Mouse (Mus musculus): ENCODE data around the gene Nfix. TPM values are rescaled to one million over a fixed set of nuclear protein-coding genes. Genes with fewer than 3 reads are reported as not detected.

Gene Nfix
- polyA plus RNA-seq, 1 experiment = 35.3 TPM

DNA sequence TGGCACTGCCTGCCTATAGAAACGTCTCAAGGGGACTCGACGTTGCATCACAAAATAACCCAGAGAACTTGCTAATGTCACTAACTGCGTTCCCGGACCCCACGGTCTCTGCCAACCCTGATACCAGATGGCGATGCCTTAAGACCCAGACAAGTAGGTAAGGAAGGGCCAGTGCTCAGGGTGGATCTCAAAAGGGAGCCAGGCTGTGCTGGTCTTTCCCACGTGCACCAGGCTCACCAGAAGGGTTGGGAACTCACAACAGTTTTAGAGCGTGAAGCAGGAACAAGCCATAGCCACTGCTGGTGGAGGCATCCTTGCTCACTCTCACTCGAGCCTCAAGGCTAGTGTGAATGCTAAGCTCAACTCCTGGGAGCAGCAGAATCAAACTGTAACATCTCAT lies 32.9 kb downstream of the Nfix start:
- no peak for DNase-seq (ENCODE audit: low read depth)

- DNase-seq (ENCODE audit: low read depth) = no peak
Observed at GRCm38 (mm10) chr8:84766422-84766821, 33.7 kb downstream of the Nfix start.

DNA sequence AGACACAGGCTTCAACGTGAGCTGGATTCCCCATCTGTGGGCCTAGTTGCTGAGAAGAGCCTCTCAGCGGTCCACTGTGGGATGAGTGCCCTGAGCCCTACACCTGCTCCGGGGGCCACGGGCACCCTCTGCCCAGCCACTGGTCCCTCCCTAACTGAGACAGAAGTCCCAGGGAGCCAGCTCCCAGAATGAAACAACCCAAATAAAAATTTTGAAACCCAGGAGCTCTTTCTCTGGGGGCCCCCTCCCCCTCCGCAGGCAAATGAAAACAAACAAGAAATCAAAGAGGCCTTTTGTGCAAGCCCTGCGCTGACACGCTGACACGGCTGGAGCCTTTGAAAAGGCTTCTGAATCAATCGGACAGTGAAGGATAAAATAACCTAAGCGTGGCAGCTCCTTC lies 34.5 kb downstream of the Nfix start:
- no peak for DNase-seq (ENCODE audit: low read depth)

- DNase-seq (ENCODE audit: low read depth) = no peak
Observed at GRCm38 (mm10) chr8:84764870-84765495, 35.2 kb downstream of the Nfix start.

DNA sequence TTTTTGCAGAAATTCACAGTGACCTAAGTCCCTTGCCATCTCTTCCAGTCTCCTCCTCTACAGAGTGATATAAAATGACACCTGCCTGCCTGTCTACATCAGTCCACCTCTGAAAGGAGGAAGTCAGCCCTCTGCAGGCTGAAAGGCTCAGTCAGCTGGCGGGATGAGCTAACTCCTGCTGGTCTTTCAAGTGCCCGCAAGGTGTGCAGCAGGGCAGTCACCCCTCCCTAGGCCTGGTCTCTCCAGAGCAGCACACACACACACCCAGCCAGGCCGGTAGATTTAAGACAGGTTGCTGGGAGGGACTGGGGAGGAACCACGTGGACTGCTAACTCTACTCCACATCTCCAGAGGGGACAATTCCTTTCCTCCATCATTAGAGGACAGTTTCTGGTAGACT lies 36.0 kb downstream of the Nfix start:
- no peak for DNase-seq (ENCODE audit: low read depth)

DNA sequence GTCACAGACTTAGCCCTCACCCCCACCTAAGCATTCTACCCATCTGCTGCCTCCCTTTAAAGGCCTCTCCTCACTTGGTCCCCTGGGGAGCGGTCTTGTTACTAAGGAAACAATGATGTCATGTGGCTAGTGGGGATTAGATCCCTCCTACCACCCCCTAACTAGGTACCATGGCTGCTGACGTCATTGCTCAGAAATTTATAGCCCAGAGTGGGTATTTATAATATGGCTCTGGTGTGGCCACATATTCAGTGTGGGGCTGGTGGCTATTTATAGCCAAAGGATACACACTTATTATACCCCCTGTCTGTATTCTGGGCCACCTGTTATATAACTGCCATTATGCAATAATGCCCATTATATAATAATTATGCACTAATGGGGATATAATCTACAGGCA lies 39.2 kb downstream of the Nfix start:
- DNase-seq (ENCODE audit: low read depth) = no peak

DNA sequence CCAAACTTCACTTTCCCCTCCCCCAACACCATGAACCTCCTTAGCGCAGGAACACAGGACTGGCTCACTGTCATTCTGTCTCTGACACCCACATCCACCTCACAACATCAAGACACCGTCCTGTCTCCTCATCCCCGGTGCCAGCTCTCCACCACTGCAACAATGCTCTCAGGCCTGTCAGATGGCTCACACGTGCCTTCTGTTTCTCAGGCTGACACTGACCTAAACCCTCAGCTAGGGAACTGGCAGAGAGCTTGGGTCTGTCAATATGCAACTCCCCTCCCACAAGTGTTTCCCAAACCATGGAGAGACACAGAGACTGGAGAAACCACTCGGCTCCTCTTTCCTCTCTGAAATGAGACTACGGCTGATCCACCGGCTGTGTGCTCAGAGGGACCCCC lies 39.7 kb downstream of the Nfix start:
- DNase-seq (ENCODE audit: low read depth) = no peak

DNA sequence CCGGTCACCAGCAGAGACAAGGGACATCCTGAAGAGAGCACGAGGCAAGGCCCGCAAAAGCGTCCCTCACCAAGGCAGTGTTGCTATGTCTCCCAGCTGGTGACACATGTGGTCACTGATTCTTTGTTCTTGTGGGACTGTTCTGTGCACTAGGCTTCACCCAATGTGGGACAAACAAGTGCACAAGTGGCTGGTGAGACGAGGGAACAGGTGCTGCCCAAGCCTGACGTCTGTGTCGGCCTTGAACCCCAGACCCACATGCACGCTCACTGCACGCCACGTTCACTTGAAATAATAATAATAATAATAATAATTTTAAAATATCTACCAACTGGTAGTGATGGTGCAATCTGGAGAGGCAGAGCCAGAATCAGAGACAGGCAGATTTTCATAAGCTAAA lies 40.4 kb downstream of the Nfix start:
- no peak for DNase-seq (ENCODE audit: low read depth)

DNA sequence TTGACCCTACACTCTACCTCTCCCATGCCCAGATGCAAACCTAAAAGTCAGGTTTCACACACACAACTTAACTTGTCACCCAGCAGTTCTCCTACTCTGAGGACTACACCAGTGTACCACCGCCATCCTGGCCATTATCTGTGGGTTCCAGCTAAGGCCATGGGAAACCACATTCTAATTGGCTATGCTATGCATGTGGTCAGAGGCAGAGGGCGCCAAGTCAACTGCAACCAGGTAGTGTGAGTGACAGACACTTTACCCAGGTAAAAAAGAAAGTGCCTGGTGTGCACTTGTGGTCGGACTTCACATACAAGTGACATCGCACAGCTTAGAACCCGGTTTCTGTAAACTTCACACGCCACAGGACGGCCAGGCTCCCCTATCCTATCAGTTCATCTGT lies 41.0 kb downstream of the Nfix start:
- DNase-seq (ENCODE audit: low read depth) = no peak

DNA sequence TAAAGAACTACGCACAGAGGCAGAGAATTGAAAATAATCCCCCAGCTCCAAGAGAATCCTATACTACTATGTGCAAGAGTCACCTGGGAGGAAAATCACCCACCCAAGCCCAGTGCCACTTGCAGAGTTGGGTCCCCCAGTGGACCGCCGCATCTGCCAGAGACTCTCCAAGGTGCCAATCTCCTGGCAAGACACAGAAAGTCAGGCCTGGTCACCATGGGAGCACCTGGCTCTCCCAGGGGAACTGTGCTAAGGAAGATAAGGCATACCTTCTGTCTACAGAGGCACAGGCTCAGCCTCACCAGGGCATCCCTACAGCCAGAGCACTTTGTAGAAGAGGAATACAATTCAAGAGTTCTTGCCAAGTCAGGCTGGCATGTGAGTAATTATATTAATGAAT lies 41.8 kb downstream of the Nfix start:
- DNase-seq (ENCODE audit: low read depth) = no peak

DNA sequence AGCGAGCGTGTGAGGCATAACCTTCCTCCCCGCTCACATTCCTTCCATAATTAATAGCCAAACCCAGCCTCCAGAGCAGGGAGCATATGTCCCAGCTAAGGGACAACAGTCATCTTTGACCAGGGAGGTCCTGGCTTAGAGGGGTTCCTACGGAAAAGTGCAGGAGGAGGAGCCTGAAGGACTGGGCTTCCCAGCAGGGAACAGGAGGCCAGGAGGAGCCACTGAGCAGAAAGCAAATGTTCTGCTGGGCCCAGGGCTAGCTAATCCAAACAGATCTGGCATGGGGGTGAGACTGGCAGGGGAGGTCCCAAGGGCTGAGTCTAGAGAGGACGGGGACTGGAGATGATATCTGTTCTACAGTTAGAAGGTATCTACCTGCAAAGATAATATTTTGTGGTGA lies 42.6 kb downstream of the Nfix start:
- no peak for DNase-seq (ENCODE audit: low read depth)

GRCm38 (mm10) chr8:84752734-84753582 lies 47.2 kb downstream of the Nfix start:
- DNase-seq (ENCODE audit: low read depth) = no peak

GRCm38 (mm10) chr8:84749519-84749918 lies 50.6 kb downstream of the Nfix start:
- DNase-seq (ENCODE audit: low read depth) = no peak

GRCm38 (mm10) chr8:84745032-84745925 lies 54.9 kb downstream of the Nfix start:
- DNase-seq (ENCODE audit: low read depth) = no peak

- DNase-seq (ENCODE audit: low read depth) = no peak
Observed at GRCm38 (mm10) chr8:84743517-84744420, 56.4 kb downstream of the Nfix start.

- no peak for DNase-seq (ENCODE audit: low read depth)
Observed at GRCm38 (mm10) chr8:84743054-84743415, 57.1 kb downstream of the Nfix start.

GRCm38 (mm10) chr8:84742171-84743053 lies 57.7 kb downstream of the Nfix start:
- no peak for DNase-seq (ENCODE audit: low read depth)

- no peak for DNase-seq (ENCODE audit: low read depth)
Observed at GRCm38 (mm10) chr8:84740895-84741843, 59.0 kb downstream of the Nfix start.

DNA sequence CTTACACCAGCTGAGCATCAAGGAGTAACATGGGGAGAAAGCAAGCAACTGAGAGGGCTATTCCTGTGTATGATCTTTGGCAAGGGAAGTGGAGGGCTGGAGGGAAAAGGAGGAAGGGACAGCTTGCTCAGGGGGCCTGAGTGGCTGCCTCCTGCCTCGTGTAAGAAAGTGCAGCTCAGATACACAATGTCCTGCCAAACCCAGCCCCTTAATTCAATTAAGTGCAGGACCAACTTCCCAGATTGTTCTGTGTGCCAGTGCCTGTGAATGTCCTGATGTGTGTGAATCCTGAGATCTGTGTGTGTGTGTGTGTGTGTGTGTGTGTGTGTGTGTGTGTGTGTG lies 60.8 kb downstream of the Nfix start:
- DNase-seq (ENCODE audit: low read depth) = no peak

All from gonadal fat pad, adult 2 months (tissue).